Mouse (Mus musculus) forebrain, embryonic 10.5 days (tissue): ENCODE measurements around the gene Tpst1. TPM values are rescaled to one million over a fixed set of nuclear protein-coding genes. Genes with fewer than 3 reads are reported as not detected.

ENCODE experiments used
- DNase-seq: peaks from one replicate; pipeline ENCODE4 v3.0.0-alpha.2; 2017; ENCODE audit warnings: low spot score; ENCODE audit errors: extremely low spot score
- H3K27ac ChIP-seq: fragments of 300-500 bp; sonication (generic); 2 replicates; pipeline ENCODE4 v1.5.1; 2016; ENCODE audit warnings: mild to moderate bottlenecking
- H3K27me3 ChIP-seq: fragments of 300-500 bp; sonication (generic); 2 replicates; pipeline ENCODE4 v1.6.1; 2016; ENCODE audit warnings: mild to moderate bottlenecking; ENCODE audit not compliant: poor library complexity, severe bottlenecking
- H3K36me3 ChIP-seq: fragments of 300-500 bp; sonication (generic); replicated peaks from 2 replicates; pipeline ENCODE4 v1.6.1; 2016; ENCODE audit warnings: mild to moderate bottlenecking, moderate library complexity
- H3K4me1 ChIP-seq: fragments of 300-500 bp; sonication (generic); 2 replicates; pipeline ENCODE4 v1.6.1; 2016
- H3K4me3 ChIP-seq: fragments of 300-500 bp; sonication (generic); 2 replicates; pipeline ENCODE4 v1.5.1; 2016; ENCODE audit warnings: mild to moderate bottlenecking, moderate library complexity
- H3K9me3 ChIP-seq: fragments of 300-500 bp; sonication (generic); 2 replicates; pipeline ENCODE4 v1.6.1; 2016; ENCODE audit warnings: mild to moderate bottlenecking, moderate library complexity
- WGBS: fragments of 180-500 bp; shearing (Covaris S2); methylation state at CpG from one replicate; pipeline ENCODE4 v1.1.7; 2016; 5-methylcytosine and 5-hydroxymethylcytosine counted together
- polyA plus RNA-seq: library from polyadenylated mRNA; unstranded; fragments of >200 nt; fragmentation: Nextera tagmentation; extraction: Ambion mirVana; gene quantifications from 2 replicates; pipeline ENCODE4 v1.2.1, GENCODE M21; 2016

Gene Tpst1
- polyA plus RNA-seq, 1 experiment from 2014 or later: 57.0 TPM

DNA sequence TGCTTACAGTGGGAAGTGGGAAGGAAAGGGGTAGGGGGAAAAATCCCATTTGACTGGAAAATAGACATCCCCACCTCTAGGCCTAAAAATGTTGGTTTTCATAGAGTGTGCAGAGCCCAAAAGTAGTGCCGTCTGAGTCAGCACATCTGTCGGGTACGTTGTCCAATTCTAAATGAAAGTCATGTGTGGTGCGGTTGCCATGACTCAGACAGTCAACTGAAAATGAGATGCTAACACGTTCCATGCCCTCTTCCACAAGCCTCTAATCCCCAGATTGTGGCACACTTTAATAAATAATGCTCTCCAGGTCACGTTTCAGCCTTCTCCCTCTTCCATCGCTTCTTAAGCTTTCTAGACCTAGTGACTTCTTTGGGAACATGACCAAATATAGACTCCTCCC lies 43.7 kb downstream of the Tpst1 start:
- Histone ChIP-seq H3K4me3 (no peak overlapping the region), H3K27me3 (no peaks in the 10 kb centered on the region), H3K4me1 (peaks cover 10% of the 10 kb centered on the region; the same call in 1 of the 2 replicates), H3K36me3 (peaks cover 51% of the 10 kb centered on the region), H3K27ac (no peak overlapping the region), H3K9me3 (no peaks in the 10 kb centered on the region)
- 92% methylated on average over 7 of the region's 7 CpGs for WGBS
- DNase-seq: no peak

- Histone ChIP-seq H3K27ac (no peak overlapping the region), H3K36me3 (peaks cover 52% of the 10 kb centered on the region), H3K27me3 (no peaks in the 10 kb centered on the region), H3K4me1 (peaks cover 10% of the 10 kb centered on the region; the same call in 1 of the 2 replicates), H3K9me3 (no peaks in the 10 kb centered on the region), H3K4me3 (no peak overlapping the region)
- no peak for DNase-seq
- 91% methylated on average over 6 of the region's 6 CpGs for WGBS
These were observed 44.8 kb downstream of the Tpst1 start for GRCm38 (mm10) chr5:130117932-130118331.

DNA sequence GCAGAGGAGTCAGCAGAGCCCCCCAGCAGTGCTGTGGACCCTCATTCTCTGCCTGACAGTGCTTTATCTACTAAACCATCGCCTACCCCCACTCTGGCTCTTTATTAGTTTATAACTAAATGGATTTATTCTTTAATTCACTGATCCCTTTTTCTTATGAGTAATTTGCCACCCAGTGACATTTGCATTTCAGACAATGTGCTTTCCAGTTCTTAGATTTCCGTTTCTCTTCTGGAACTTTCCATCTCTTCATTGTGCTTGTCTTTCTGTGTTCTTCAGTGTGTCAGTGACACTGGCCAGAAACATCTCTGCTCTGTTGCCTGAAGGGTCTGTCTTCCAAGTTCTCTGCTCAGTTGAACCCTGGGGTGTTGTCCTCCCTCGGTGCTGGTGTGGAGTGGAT lies 46.1 kb downstream of the Tpst1 start:
- no peak overlapping the region for H3K27ac ChIP-seq
- peaks cover 47% of the 10 kb centered on the region for H3K36me3 ChIP-seq
- no peaks in the 10 kb centered on the region for H3K9me3 ChIP-seq
- DNase-seq: no peak
- H3K27me3 ChIP-seq: no peaks in the 10 kb centered on the region
- whole genome bisulfite sequencing: 90% methylated on average over 3 of the region's 3 CpGs
- H3K4me1 ChIP-seq: peaks cover 10% of the 10 kb centered on the region; the same call in 1 of the 2 replicates
- no peak overlapping the region for H3K4me3 ChIP-seq

GRCm38 (mm10) chr5:130120070-130120736 lies 47.1 kb downstream of the Tpst1 start:
- Histone ChIP-seq H3K9me3 (no peaks in the 10 kb centered on the region), H3K36me3 (peaks cover 38% of the 10 kb centered on the region), H3K4me1 (peaks cover 10% of the 10 kb centered on the region; the same call in 1 of the 2 replicates), H3K4me3 (no peak overlapping the region), H3K27ac (no peak overlapping the region), H3K27me3 (no peaks in the 10 kb centered on the region)
- WGBS: 85% methylated on average over 12 of the region's 12 CpGs
- no peak for DNase-seq

GRCm38 (mm10) chr5:130120904-130121303 lies 47.8 kb downstream of the Tpst1 start:
- H3K27ac ChIP-seq: no peak overlapping the region
- peaks cover 31% of the 10 kb centered on the region for H3K36me3 ChIP-seq
- DNase-seq: no peak
- H3K9me3 ChIP-seq: no peaks in the 10 kb centered on the region
- H3K27me3 ChIP-seq: no peaks in the 10 kb centered on the region
- peaks cover 10% of the 10 kb centered on the region; the same call in 1 of the 2 replicates for H3K4me1 ChIP-seq
- 75% methylated on average over 6 of the region's 6 CpGs for WGBS
- H3K4me3 ChIP-seq: no peak overlapping the region

DNA sequence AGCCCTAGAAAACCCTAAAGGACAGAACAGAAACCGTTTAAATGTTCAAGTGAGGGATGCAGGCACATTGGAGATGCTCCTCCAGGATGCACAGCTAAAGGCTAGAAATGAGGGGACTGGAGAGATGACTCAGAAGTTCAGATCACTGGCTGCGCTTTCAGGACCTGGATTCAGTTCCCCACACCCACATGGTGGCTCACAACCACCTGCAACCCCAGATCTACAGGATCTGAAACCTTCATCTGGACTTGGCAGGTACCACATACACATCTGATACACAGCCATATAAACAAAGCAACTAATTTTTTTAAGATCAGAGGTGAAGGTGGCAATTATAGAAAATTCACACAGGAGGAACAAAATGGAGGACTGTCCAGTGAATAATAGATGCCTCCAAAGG lies 49.2 kb downstream of the Tpst1 start:
- Histone ChIP-seq H3K27me3 (no peaks in the 10 kb centered on the region), H3K9me3 (no peaks in the 10 kb centered on the region), H3K4me1 (peaks cover 10% of the 10 kb centered on the region; the same call in 1 of the 2 replicates), H3K36me3 (peaks cover 23% of the 10 kb centered on the region), H3K4me3 (no peak overlapping the region), H3K27ac (no peak overlapping the region)
- WGBS: 85% methylated on average over 2 of the region's 2 CpGs
- DNase-seq: no peak

GRCm38 (mm10) chr5:130124271-130124670 lies 51.1 kb downstream of the Tpst1 start:
- Histone ChIP-seq H3K9me3 (no peaks in the 10 kb centered on the region), H3K27me3 (no peaks in the 10 kb centered on the region), H3K4me1 (peaks cover 10% of the 10 kb centered on the region; the same call in 1 of the 2 replicates), H3K4me3 (no peak overlapping the region), H3K27ac (no peak overlapping the region), H3K36me3 (peaks cover 25% of the 10 kb centered on the region)
- no peak for DNase-seq
- 91% methylated on average over 5 of the region's 5 CpGs for WGBS

DNA sequence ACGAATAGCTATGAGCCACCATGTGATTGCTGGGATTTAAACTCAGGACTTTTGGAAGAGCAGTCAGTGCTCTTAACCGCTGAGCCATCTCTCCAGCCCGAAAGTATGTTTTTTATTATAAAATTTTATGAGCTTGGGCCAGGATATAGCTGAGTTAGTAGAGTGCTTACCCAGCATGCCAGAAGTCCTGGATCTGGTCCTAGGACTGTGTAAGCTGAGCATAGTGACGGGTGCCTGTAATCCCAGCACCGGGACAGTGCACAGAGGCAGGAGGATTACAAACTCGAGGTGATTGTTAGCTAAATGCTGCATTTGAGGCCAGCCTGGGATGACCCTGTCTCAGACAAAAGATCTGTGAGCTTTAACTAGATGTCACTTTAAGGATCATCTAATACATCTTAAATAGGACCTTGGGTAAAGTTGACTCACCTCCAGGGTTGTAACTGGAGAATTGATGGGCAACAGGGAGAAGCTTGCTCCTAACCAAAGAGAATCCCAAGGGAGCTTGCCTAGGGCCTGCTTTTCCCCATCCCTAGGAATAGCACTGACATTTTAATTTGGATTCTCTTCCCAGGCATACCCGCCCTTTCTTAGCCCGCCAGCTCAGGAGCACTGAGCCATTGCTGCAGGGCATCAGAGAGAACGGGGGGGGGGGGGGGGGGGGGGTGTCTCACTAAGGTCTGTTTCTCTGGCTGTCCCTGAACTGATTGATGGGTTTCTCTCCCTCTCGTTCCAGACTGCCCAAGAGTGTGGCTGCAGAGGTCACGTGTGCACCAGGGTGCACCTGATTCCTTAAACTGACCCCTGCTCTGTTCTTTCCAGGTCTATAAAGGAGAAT lies 55.8 kb downstream of the Tpst1 start:
- H3K27me3 ChIP-seq: no peaks in the 10 kb centered on the region
- no peak overlapping the region for H3K27ac ChIP-seq
- no peaks in the 10 kb centered on the region for H3K9me3 ChIP-seq
- peaks cover 34% of the 10 kb centered on the region for H3K36me3 ChIP-seq
- 77% methylated on average over 11 of the region's 11 CpGs for WGBS
- no peaks in the 10 kb centered on the region for H3K4me1 ChIP-seq
- no peak for DNase-seq
- H3K4me3 ChIP-seq: no peak overlapping the region

- DNase-seq: no peak
- Histone ChIP-seq H3K4me1 (no peaks in the 10 kb centered on the region), H3K4me3 (no peak overlapping the region), H3K27me3 (no peaks in the 10 kb centered on the region), H3K27ac (no peak overlapping the region), H3K9me3 (no peaks in the 10 kb centered on the region), H3K36me3 (peaks cover 38% of the 10 kb centered on the region)
- WGBS: 89% methylated on average over 5 of the region's 5 CpGs
These were observed 56.3 kb downstream of the Tpst1 start for GRCm38 (mm10) chr5:130129524-130129793.

GRCm38 (mm10) chr5:130136597-130136996 lies 63.5 kb downstream of the Tpst1 start:
- H3K36me3 ChIP-seq: peaks cover 39% of the 10 kb centered on the region
- no peaks in the 10 kb centered on the region for H3K9me3 ChIP-seq
- H3K4me3 ChIP-seq: no peak overlapping the region
- H3K27me3 ChIP-seq: no peaks in the 10 kb centered on the region
- H3K27ac ChIP-seq: no peak overlapping the region
- DNase-seq: no peak
- 96% methylated on average over 13 of the region's 13 CpGs for WGBS
- H3K4me1 ChIP-seq: no peaks in the 10 kb centered on the region

- Histone ChIP-seq H3K27ac (no peak overlapping the region), H3K4me1 (peaks cover 8% of the 10 kb centered on the region), H3K9me3 (no peaks in the 10 kb centered on the region), H3K36me3 (peaks cover 27% of the 10 kb centered on the region), H3K27me3 (peaks cover 15% of the 10 kb centered on the region), H3K4me3 (no peak overlapping the region)
- DNase-seq: peak; percentile 63
- 36% methylated on average over 8 of the region's 8 CpGs for WGBS
These were observed 66.3 kb downstream of the Tpst1 start for GRCm38 (mm10) chr5:130139393-130139792.

- Histone ChIP-seq H3K4me1 (peaks cover 20% of the 10 kb centered on the region), H3K9me3 (no peaks in the 10 kb centered on the region), H3K27me3 (peaks cover 20% of the 10 kb centered on the region), H3K36me3 (peaks cover 12% of the 10 kb centered on the region), H3K4me3 (no peak overlapping the region), H3K27ac (no peak overlapping the region)
- WGBS: 86% methylated on average over 5 of the region's 5 CpGs
- DNase-seq: no peak
These were observed 68.0 kb downstream of the Tpst1 start for GRCm38 (mm10) chr5:130141138-130141537.

GRCm38 (mm10) chr5:130142041-130142440 lies 68.9 kb downstream of the Tpst1 start:
- H3K9me3 ChIP-seq: no peaks in the 10 kb centered on the region
- peaks cover 20% of the 10 kb centered on the region for H3K27me3 ChIP-seq
- WGBS: 73% methylated on average over 4 of the region's 4 CpGs
- DNase-seq: no peak
- H3K4me1 ChIP-seq: peaks cover 20% of the 10 kb centered on the region
- no peak overlapping the region for H3K4me3 ChIP-seq
- H3K27ac ChIP-seq: no peak overlapping the region
- H3K36me3 ChIP-seq: peaks cover 4% of the 10 kb centered on the region; the same call in 1 of the 2 replicates
